8 mouse cellular contexts compared by ENCODE assay signal in genomic region chr11:98863028-98863750, GRCm38 (mm10). TPM values are rescaled to one million over a fixed set of nuclear protein-coding genes. Genes with fewer than 3 reads are reported as not detected.
A peak's percentile ranks its signal among the peaks of the same experiment; 100 is the strongest.
DNase-seq lines count a peak whose midpoint lies in the region; ATAC-seq and TF ChIP-seq lines count a peak whose summit lies in the region.

Gene Wipf2, plus strand, starts transcription at chr11:98863638.

- intact Hi-C loops in left cerebral cortex, postnatal 10 days (cut with DNase I), result loop anchor here (5.0 kb wide), 1 partner anchor 44 kb away; the partner anchor contains the start of gene Cdc6

- peaks cover 4% of the 10 kb centered on the region for H3K4me1 ChIP-seq in cortical plate, adult 2 months (ENCODE audit: control insufficient read depth, insufficient read depth, low read length)

- ATAC-seq in activated CD4-positive, CD25-positive, alpha-beta regulatory T cell, adult 4 months, result peak; percentile 78
- peak; percentile 84 for ATAC-seq in inflammation-experienced regulatory T-cells, adult 6 months
- ATAC-seq in megakaryocyte-erythroid progenitor cell, adult 5-6 weeks (replicated peaks; ENCODE audit: low FRiP score, low TSS enrichment, poor library complexity, severe bottlenecking), result peak; percentile 93

- peak within 1 kb of the TSS; percentile 76 for H3K4me3 ChIP-seq in cortical plate, adult 2 months (ENCODE audit: insufficient read depth, low read length)

- TF ChIP-seq CTCF in cortical plate, adult 2 months (IDR thresholded peaks at IDR 0.05; ENCODE audit: extremely low read depth, insufficient read depth, low read length), result peak; percentile 28; the same call in 1 of the 2 replicates

- peak; percentile 66; the same call in 1 of the 2 replicates for TF ChIP-seq POLR2A in cortical plate, adult 2 months (IDR thresholded peaks at IDR 0.05; ENCODE audit: extremely low read depth, insufficient read depth, low read length)

- H3K27ac ChIP-seq in cortical plate, adult 2 months (ENCODE audit: insufficient read depth, low read length), result peak within 1 kb of the TSS; percentile 38

- DNase-seq in gastrocnemius, postnatal 10 days, result peak; percentile 97
- peak; percentile 94 to 98 for DNase-seq in left cerebral cortex, postnatal 10 days (ENCODE audit: extremely low spot score in 1 of 2, low spot score in 2 of 2)
- peak; percentile 96 for DNase-seq in right cerebral cortex, postnatal 25 days
- peak; percentile 96 to 97 for DNase-seq in urinary bladder, postnatal 4 days (ENCODE audit: low spot score in 2 of 2)

RNA-seq across cellular contexts. Expression of gene Wipf2, which starts in this region (rescaled TPM):
- 10 to 100 TPM; 10.9 to 12.3 TPM for polyA plus RNA-seq in activated CD4-positive, CD25-positive, alpha-beta regulatory T cell, adult 4 months (2017; shearing (Covaris generic))
- polyA plus RNA-seq in cortical plate, adult 2 months (2012; rRNA removed), result 35.2 and 36.5 TPM in 2 replicates
- 1 to 10 TPM; 6.3 to 9.0 TPM for total RNA-seq in gastrocnemius, postnatal 10 days (2021)
- polyA plus RNA-seq in inflammation-experienced regulatory T-cells, adult 6 months (2017; shearing (Covaris generic)), result 10 to 100 TPM; 10.4 to 15.1 (median 14.2) TPM
- total RNA-seq in left cerebral cortex, postnatal 10 days (2021), result 10 to 100 TPM; 28.5 to 29.6 TPM
- total RNA-seq in megakaryocyte-erythroid progenitor cell, adult 5-6 weeks (2014; fragmentation: Nextera tagmentation), result 23.5 and 26.9 TPM in 2 replicates
- total RNA-seq in megakaryocyte-erythroid progenitor cell, adult 5-6 weeks (2017), result 3.6 and 4.4 TPM in 2 replicates

Comparison
In these comparisons a context has a peak if more than half of its experiments do, and no peak if none do; other contexts are left out.
1. Peak in every context shown above with its lines: DNase-seq, ATAC-seq, H3K4me3 ChIP-seq and H3K27ac ChIP-seq.